ENCODE assay signal across 34 mouse cellular contexts in the genomic region with DNA sequence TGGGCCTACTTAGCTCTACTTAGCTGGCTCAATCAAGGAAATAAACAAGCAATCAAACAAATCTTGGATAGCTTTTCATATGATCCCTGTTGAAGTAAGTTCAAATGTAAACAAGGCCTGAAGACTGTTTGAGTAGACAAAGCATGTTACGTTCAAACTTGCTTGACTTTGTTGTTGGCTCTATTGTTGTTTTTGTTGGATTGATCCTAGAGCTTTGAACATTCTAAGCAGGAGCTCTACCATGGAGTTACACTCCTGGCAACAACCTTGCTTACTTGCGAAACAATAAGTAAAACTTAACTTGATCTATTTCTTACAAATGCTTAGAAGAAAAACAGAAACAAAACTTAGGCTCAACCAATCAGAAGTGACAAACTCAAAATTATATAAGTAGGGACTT.
"Had no signal": no experiment of that assay in that cellular context is flagged by ENCODE, and none has a peak within 500 bp of the region (broad histone marks: within the 10 kb centered on the region; RNA-seq: fewer than 3 reads in every experiment).

No protein-coding gene starts in this region.

- H3K4me1 ChIP-seq: heart, embryonic 12.5 days; heart, embryonic 13.5 days; heart, embryonic 15.5 days; hindbrain, embryonic 10.5 days; hindbrain, embryonic 12.5 days; hindbrain, embryonic 13.5 days; hindbrain, embryonic 15.5 days; intestine, embryonic 15.5 days; kidney, embryonic 15.5 days had no signal

- H3K4me3 ChIP-seq: heart, embryonic 12.5 days; heart, embryonic 13.5 days; heart, embryonic 15.5 days; hindbrain, embryonic 10.5 days; hindbrain, embryonic 12.5 days; hindbrain, embryonic 13.5 days; hindbrain, embryonic 15.5 days; intestine, embryonic 15.5 days; kidney, embryonic 15.5 days; layer of hippocampus, adult 2 months; left cerebral cortex, adult 2 months had no signal

- H3K9ac ChIP-seq: heart, embryonic 12.5 days; heart, embryonic 13.5 days; heart, embryonic 15.5 days; hindbrain, embryonic 12.5 days; hindbrain, embryonic 13.5 days; hindbrain, embryonic 14.5 days; hindbrain, embryonic 15.5 days; intestine, embryonic 15.5 days; kidney, embryonic 15.5 days had no signal

- H3K36me3 ChIP-seq: heart, embryonic 12.5 days; heart, embryonic 13.5 days; heart, embryonic 15.5 days; hindbrain, embryonic 10.5 days; hindbrain, embryonic 12.5 days; hindbrain, embryonic 13.5 days; hindbrain, embryonic 15.5 days; intestine, embryonic 15.5 days; kidney, embryonic 15.5 days had no signal

- H3K9me3 ChIP-seq: heart, embryonic 12.5 days; heart, embryonic 13.5 days; heart, embryonic 15.5 days; hindbrain, embryonic 10.5 days; hindbrain, embryonic 12.5 days; hindbrain, embryonic 13.5 days; hindbrain, embryonic 15.5 days; intestine, embryonic 15.5 days; kidney, embryonic 15.5 days had no signal

- H3K4me2 ChIP-seq: heart, embryonic 11.5 days; heart, embryonic 12.5 days; heart, embryonic 13.5 days; heart, embryonic 15.5 days; hindbrain, embryonic 12.5 days; hindbrain, embryonic 13.5 days; hindbrain, embryonic 14.5 days; hindbrain, embryonic 15.5 days; intestine, embryonic 15.5 days; kidney, embryonic 15.5 days had no signal

- ATAC-seq: hindbrain, embryonic 16.5 days; hindbrain, postnatal 0 days; inflammation-experienced regulatory T-cells, adult 6 months; intestine, embryonic 15.5 days; intestine, postnatal 0 days had no signal

- DNase-seq: heart, postnatal 10 days; heart, postnatal 14 days; heart, postnatal 36 days; heart, postnatal 4 days; kidney, adult 11 months; kidney, adult 18-20 months; kidney, adult 2 months; kidney, adult 8-10 months; kidney, adult 9 months; kidney, postnatal 10 days; kidney, postnatal 14 days; kidney, postnatal 25 days; kidney, postnatal 36 days; kidney, postnatal 4 days; layer of hippocampus, adult 9-11 months; layer of hippocampus, postnatal 36 days had no signal

- H3K27ac ChIP-seq: heart, embryonic 13.5 days; heart, embryonic 15.5 days; hindbrain, embryonic 10.5 days; hindbrain, embryonic 12.5 days; hindbrain, embryonic 13.5 days; hindbrain, embryonic 14.5 days; hindbrain, embryonic 15.5 days; hindbrain, postnatal 0 days; intestine, embryonic 15.5 days; kidney, embryonic 15.5 days; kidney, postnatal 0 days; layer of hippocampus, adult 2 months; left cerebral cortex, adult 2 months had no signal

- H3K27me3 ChIP-seq: heart, embryonic 12.5 days; heart, embryonic 13.5 days; heart, embryonic 15.5 days; hindbrain, embryonic 12.5 days; hindbrain, embryonic 13.5 days; hindbrain, embryonic 15.5 days; intestine, embryonic 15.5 days; kidney, embryonic 15.5 days had no signal
